Mouse (Mus musculus): ENCODE results near the gene Klhl29. TPM values are rescaled to one million over a fixed set of nuclear protein-coding genes. Genes with fewer than 3 reads are reported as not detected.

Gene Klhl29
- polyA plus RNA-seq, 1 experiment, result 0.02 TPM

- no peaks in the 10 kb centered on the region for H3K27me3 ChIP-seq (ENCODE audit: control insufficient read depth, insufficient read depth, insufficient read length)
- TF ChIP-seq MAX (IDR thresholded peaks at IDR 0.05; ENCODE audit: low read depth) (no peak), TCF3 (IDR thresholded peaks at IDR 0.05; ENCODE audit: insufficient read length, low read depth) (no peak), SRF (IDR thresholded peaks at IDR 0.05; ENCODE audit: control insufficient read depth, insufficient read length, low read depth) (no peak), CEBPB (IDR thresholded peaks at IDR 0.05; ENCODE audit: insufficient read depth, poor library complexity, severe bottlenecking) (no peak), E2F4 (IDR thresholded peaks at IDR 0.05; ENCODE audit: insufficient read depth) (no peak), POLR2AphosphoS2 (IDR thresholded peaks at IDR 0.05; ENCODE audit: insufficient read length, low read depth) (no peak), MYOD1 (IDR thresholded peaks at IDR 0.05; ENCODE audit: control insufficient read depth in 1 of 3, insufficient read length in 2 of 3, low read depth in 2 of 3) (no peak), USF1 (IDR thresholded peaks at IDR 0.05; ENCODE audit: low read depth) (no peak), REST (IDR thresholded peaks at IDR 0.05; ENCODE audit: insufficient read depth, insufficient read length) (no peak), TCF12 (IDR thresholded peaks at IDR 0.05; ENCODE audit: insufficient read depth, poor library complexity, severe bottlenecking) (no peak), MYOG (IDR thresholded peaks at IDR 0.05; ENCODE audit: control insufficient read depth in 1 of 3, insufficient read depth in 1 of 3, insufficient read length in 2 of 3, low read depth in 2 of 3) (no peak), POLR2A (IDR thresholded peaks at IDR 0.05; ENCODE audit: insufficient read length, low read depth) (no peak)
- H3K36me3 ChIP-seq (ENCODE audit: control insufficient read depth, insufficient read depth), result no peaks in the 10 kb centered on the region
- H3ac ChIP-seq (ENCODE audit: control insufficient read depth, insufficient read length), result no peak overlapping the region
- no peaks in the 10 kb centered on the region for H3K79me2 ChIP-seq (ENCODE audit: control insufficient read depth, insufficient read depth)
- H3K4me3 ChIP-seq, result no peak overlapping the region
- H3K4me2 ChIP-seq (ENCODE audit: low read depth), result no peak overlapping the region
These were observed 92.9 kb downstream of the Klhl29 start for GRCm38 (mm10) chr12:5282611-5283010.

- H3K27me3 ChIP-seq (ENCODE audit: control insufficient read depth, insufficient read depth, insufficient read length), result no peaks in the 10 kb centered on the region
- no peaks in the 10 kb centered on the region for H3K36me3 ChIP-seq (ENCODE audit: control insufficient read depth, insufficient read depth)
- TF ChIP-seq E2F4 (IDR thresholded peaks at IDR 0.05; ENCODE audit: insufficient read depth), result no peak
- TF ChIP-seq TCF3 (IDR thresholded peaks at IDR 0.05; ENCODE audit: insufficient read length, low read depth), result no peak
- no peak for TF ChIP-seq SRF (IDR thresholded peaks at IDR 0.05; ENCODE audit: control insufficient read depth, insufficient read length, low read depth)
- no peak for TF ChIP-seq POLR2A (IDR thresholded peaks at IDR 0.05; ENCODE audit: insufficient read length, low read depth)
- TF ChIP-seq POLR2AphosphoS2 (IDR thresholded peaks at IDR 0.05; ENCODE audit: insufficient read length, low read depth), result no peak
- no peak for TF ChIP-seq USF1 (IDR thresholded peaks at IDR 0.05; ENCODE audit: low read depth)
- TF ChIP-seq MYOD1 (IDR thresholded peaks at IDR 0.05; ENCODE audit: control insufficient read depth in 1 of 3, insufficient read length in 2 of 3, low read depth in 2 of 3), result no peak
- no peak for TF ChIP-seq MAX (IDR thresholded peaks at IDR 0.05; ENCODE audit: low read depth)
- no peak for TF ChIP-seq REST (IDR thresholded peaks at IDR 0.05; ENCODE audit: insufficient read depth, insufficient read length)
- TF ChIP-seq TCF12 (IDR thresholded peaks at IDR 0.05; ENCODE audit: insufficient read depth, poor library complexity, severe bottlenecking), result no peak
- no peak for TF ChIP-seq CEBPB (IDR thresholded peaks at IDR 0.05; ENCODE audit: insufficient read depth, poor library complexity, severe bottlenecking)
- TF ChIP-seq MYOG (IDR thresholded peaks at IDR 0.05; ENCODE audit: control insufficient read depth in 1 of 3, insufficient read depth in 1 of 3, insufficient read length in 2 of 3, low read depth in 2 of 3), result no peak
- no peak overlapping the region for H3ac ChIP-seq (ENCODE audit: control insufficient read depth, insufficient read length)
- H3K4me2 ChIP-seq (ENCODE audit: low read depth), result no peak overlapping the region
- H3K4me3 ChIP-seq, result no peak overlapping the region
- H3K79me2 ChIP-seq (ENCODE audit: control insufficient read depth, insufficient read depth), result no peaks in the 10 kb centered on the region
These were observed 95.6 kb downstream of the Klhl29 start for GRCm38 (mm10) chr12:5279873-5280272.

GRCm38 (mm10) chr12:5277028-5277427, 98.5 kb downstream of the Klhl29 start:
- Histone ChIP-seq H3K79me2 (ENCODE audit: control insufficient read depth, insufficient read depth) (no peaks in the 10 kb centered on the region), H3K4me3 (no peak overlapping the region), H3K4me2 (ENCODE audit: low read depth) (no peak overlapping the region), H3K36me3 (ENCODE audit: control insufficient read depth, insufficient read depth) (no peaks in the 10 kb centered on the region), H3K27me3 (ENCODE audit: control insufficient read depth, insufficient read depth, insufficient read length) (no peaks in the 10 kb centered on the region), H3ac (ENCODE audit: control insufficient read depth, insufficient read length) (no peak overlapping the region)
- no peak for TF ChIP-seq CEBPB (IDR thresholded peaks at IDR 0.05; ENCODE audit: insufficient read depth, poor library complexity, severe bottlenecking)
- TF ChIP-seq MAX (IDR thresholded peaks at IDR 0.05; ENCODE audit: low read depth), result no peak
- TF ChIP-seq POLR2A (IDR thresholded peaks at IDR 0.05; ENCODE audit: insufficient read length, low read depth), result no peak
- no peak for TF ChIP-seq MYOD1 (IDR thresholded peaks at IDR 0.05; ENCODE audit: control insufficient read depth in 1 of 3, insufficient read length in 2 of 3, low read depth in 2 of 3)

- H3K4me2 ChIP-seq (ENCODE audit: low read depth), result no peak overlapping the region
- no peaks in the 10 kb centered on the region for H3K27me3 ChIP-seq (ENCODE audit: control insufficient read depth, insufficient read depth, insufficient read length)
- H3K36me3 ChIP-seq (ENCODE audit: control insufficient read depth, insufficient read depth), result no peaks in the 10 kb centered on the region
- TF ChIP-seq TCF3 (IDR thresholded peaks at IDR 0.05; ENCODE audit: insufficient read length, low read depth) (no peak), MAX (IDR thresholded peaks at IDR 0.05; ENCODE audit: low read depth) (no peak), POLR2AphosphoS2 (IDR thresholded peaks at IDR 0.05; ENCODE audit: insufficient read length, low read depth) (no peak), MYOG (IDR thresholded peaks at IDR 0.05; ENCODE audit: control insufficient read depth in 1 of 3, insufficient read depth in 1 of 3, insufficient read length in 2 of 3, low read depth in 2 of 3) (no peak), POLR2A (IDR thresholded peaks at IDR 0.05; ENCODE audit: insufficient read length, low read depth) (no peak), SRF (IDR thresholded peaks at IDR 0.05; ENCODE audit: control insufficient read depth, insufficient read length, low read depth) (no peak), TCF12 (IDR thresholded peaks at IDR 0.05; ENCODE audit: insufficient read depth, poor library complexity, severe bottlenecking) (no peak), E2F4 (IDR thresholded peaks at IDR 0.05; ENCODE audit: insufficient read depth) (no peak), USF1 (IDR thresholded peaks at IDR 0.05; ENCODE audit: low read depth) (no peak), CEBPB (IDR thresholded peaks at IDR 0.05; ENCODE audit: insufficient read depth, poor library complexity, severe bottlenecking) (no peak), REST (IDR thresholded peaks at IDR 0.05; ENCODE audit: insufficient read depth, insufficient read length) (no peak), MYOD1 (IDR thresholded peaks at IDR 0.05; ENCODE audit: control insufficient read depth in 1 of 3, insufficient read length in 2 of 3, low read depth in 2 of 3) (no peak)
- H3K4me3 ChIP-seq, result no peak overlapping the region
- no peaks in the 10 kb centered on the region for H3K79me2 ChIP-seq (ENCODE audit: control insufficient read depth, insufficient read depth)
- no peak overlapping the region for H3ac ChIP-seq (ENCODE audit: control insufficient read depth, insufficient read length)
These were observed 100.0 kb downstream of the Klhl29 start for GRCm38 (mm10) chr12:5275507-5275936.

GRCm38 (mm10) chr12:5274519-5274944, 101.0 kb downstream of the Klhl29 start:
- Histone ChIP-seq H3ac (ENCODE audit: control insufficient read depth, insufficient read length) (no peak overlapping the region), H3K36me3 (ENCODE audit: control insufficient read depth, insufficient read depth) (no peaks in the 10 kb centered on the region), H3K4me3 (no peak overlapping the region), H3K4me2 (ENCODE audit: low read depth) (no peak overlapping the region), H3K79me2 (ENCODE audit: control insufficient read depth, insufficient read depth) (no peaks in the 10 kb centered on the region), H3K27me3 (ENCODE audit: control insufficient read depth, insufficient read depth, insufficient read length) (peaks cover under 1% of the 10 kb centered on the region)
- TF ChIP-seq POLR2AphosphoS2 (IDR thresholded peaks at IDR 0.05; ENCODE audit: insufficient read length, low read depth) (no peak), MYOD1 (IDR thresholded peaks at IDR 0.05; ENCODE audit: control insufficient read depth in 1 of 3, insufficient read length in 2 of 3, low read depth in 2 of 3) (no peak), CEBPB (IDR thresholded peaks at IDR 0.05; ENCODE audit: insufficient read depth, poor library complexity, severe bottlenecking) (no peak), MAX (IDR thresholded peaks at IDR 0.05; ENCODE audit: low read depth) (no peak), TCF12 (IDR thresholded peaks at IDR 0.05; ENCODE audit: insufficient read depth, poor library complexity, severe bottlenecking) (no peak), MYOG (IDR thresholded peaks at IDR 0.05; ENCODE audit: control insufficient read depth in 1 of 3, insufficient read depth in 1 of 3, insufficient read length in 2 of 3, low read depth in 2 of 3) (no peak), POLR2A (IDR thresholded peaks at IDR 0.05; ENCODE audit: insufficient read length, low read depth) (no peak), SRF (IDR thresholded peaks at IDR 0.05; ENCODE audit: control insufficient read depth, insufficient read length, low read depth) (no peak), TCF3 (IDR thresholded peaks at IDR 0.05; ENCODE audit: insufficient read length, low read depth) (no peak), REST (IDR thresholded peaks at IDR 0.05; ENCODE audit: insufficient read depth, insufficient read length) (no peak), E2F4 (IDR thresholded peaks at IDR 0.05; ENCODE audit: insufficient read depth) (no peak), USF1 (IDR thresholded peaks at IDR 0.05; ENCODE audit: low read depth) (no peak)

Data from myocyte (in vitro differentiated cells).